Comparison of ENCODE assay signal across 7 mouse cellular contexts in the genomic region with DNA sequence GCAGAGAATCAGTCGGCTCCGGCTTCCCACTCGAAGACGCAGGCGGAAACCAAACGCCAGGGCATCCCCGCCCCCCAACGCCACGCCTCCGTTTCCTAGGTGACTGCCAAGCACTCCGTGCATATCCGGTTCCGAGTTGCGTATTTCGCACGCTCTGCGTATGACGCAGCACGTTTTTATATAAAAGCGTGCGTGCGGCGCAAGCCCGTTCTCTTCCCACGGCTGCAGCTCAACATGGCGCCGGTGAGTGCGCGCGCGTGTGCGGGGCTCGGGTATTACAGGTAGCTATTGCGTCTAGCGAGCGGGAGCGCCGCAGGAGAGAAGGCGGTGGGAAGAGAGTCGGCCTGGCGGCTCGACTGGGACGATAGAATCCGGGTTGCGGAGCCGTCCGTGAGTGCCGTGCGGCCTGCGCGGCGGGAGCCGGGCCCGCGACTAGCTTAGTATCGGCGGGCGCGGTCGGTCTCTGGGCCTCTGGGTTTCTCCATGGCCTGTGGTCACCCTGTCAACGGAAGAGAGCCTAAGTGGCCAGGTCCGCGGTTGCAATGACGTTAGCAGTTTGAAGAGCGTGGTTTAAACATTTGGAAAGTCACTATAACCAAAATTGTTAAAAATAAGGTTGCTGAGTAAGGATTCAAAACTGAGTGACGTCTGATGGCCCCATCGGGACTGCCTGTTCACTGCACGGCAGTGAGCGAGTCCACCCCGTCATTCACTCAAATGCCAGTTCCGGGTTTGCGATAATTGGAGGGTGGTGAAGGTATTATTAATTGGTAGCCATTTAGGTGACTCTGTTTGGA. TPM values are rescaled to one million over a fixed set of nuclear protein-coding genes. Genes with fewer than 3 reads are reported as not detected.
A peak's percentile ranks its signal among the peaks of the same experiment; 100 is the strongest.
DNase-seq lines count a peak whose midpoint lies in the region; ATAC-seq lines count a peak whose summit lies in the region.

Gene Rpl22l1, plus strand, starts transcription at position 136 of the 797 bp plus-strand sequence.

- H3K4me1 ChIP-seq in embryonic facial prominence, embryonic 11.5 days (ENCODE audit: control insufficient read depth, insufficient read depth, low read length): no peaks in the 10 kb centered on the region
- peaks cover 4% of the 10 kb centered on the region; the same call in 1 of the 2 replicates for H3K4me1 ChIP-seq in limb, embryonic 10.5 days
- H3K4me1 ChIP-seq in midbrain, embryonic 13.5 days (replicated peaks): peaks cover 15% of the 10 kb centered on the region

- peak within 1 kb of the TSS; percentile 60 for H3K27ac ChIP-seq in embryonic facial prominence, embryonic 11.5 days (replicated peaks; ENCODE audit: low read depth, low read length)
- peak within 1 kb of the TSS; percentile 94 for H3K27ac ChIP-seq in limb, embryonic 10.5 days
- H3K27ac ChIP-seq in midbrain, embryonic 13.5 days: peak within 1 kb of the TSS; percentile 79

- H3K27me3 ChIP-seq in embryonic facial prominence, embryonic 11.5 days (ENCODE audit: control insufficient read depth, insufficient read depth, low read length): no peaks in the 10 kb centered on the region
- H3K27me3 ChIP-seq in limb, embryonic 10.5 days (ENCODE audit: low read depth, poor library complexity, severe bottlenecking): no peaks in the 10 kb centered on the region
- H3K27me3 ChIP-seq in midbrain, embryonic 13.5 days: no peaks in the 10 kb centered on the region

- peak; percentile 100 for DNase-seq in adrenal gland, postnatal 14 days
- DNase-seq in embryonic facial prominence, embryonic 11.5 days (ENCODE audit: low spot score): peak; percentile 99
- peak; percentile 97 for DNase-seq in kidney, adult 11 months
- peak; percentile 99 for DNase-seq in limb, embryonic 10.5 days (ENCODE audit: low spot score)
- peak; percentile 98 for DNase-seq in spleen, adult 12 weeks (ENCODE audit: low spot score)

- peak within 1 kb of the TSS; percentile 66 for H3K4me2 ChIP-seq in embryonic facial prominence, embryonic 11.5 days (ENCODE audit: low read depth, low read length)
- H3K4me2 ChIP-seq in midbrain, embryonic 13.5 days (replicated peaks): peak within 1 kb of the TSS; percentile 75

- peak within 1 kb of the TSS; percentile 89 for H3K9ac ChIP-seq in embryonic facial prominence, embryonic 11.5 days (replicated peaks; ENCODE audit: low read length)
- peak within 1 kb of the TSS; percentile 92 for H3K9ac ChIP-seq in midbrain, embryonic 13.5 days (replicated peaks)

- H3K36me3 ChIP-seq in embryonic facial prominence, embryonic 11.5 days (replicated peaks; ENCODE audit: control insufficient read depth, insufficient read depth, low read depth, low read length): no peaks in the 10 kb centered on the region
- peaks cover 26% of the 10 kb centered on the region for H3K36me3 ChIP-seq in limb, embryonic 10.5 days
- peaks cover 20% of the 10 kb centered on the region for H3K36me3 ChIP-seq in midbrain, embryonic 13.5 days

- under 1% methylated on average over 72 of the region's 72 CpGs for WGBS in embryonic facial prominence, embryonic 11.5 days
- under 1% methylated on average over 72 of the region's 72 CpGs for WGBS in limb, embryonic 10.5 days
- under 1% methylated on average over 72 of the region's 72 CpGs for WGBS in midbrain, embryonic 13.5 days

- H3K4me3 ChIP-seq in embryonic facial prominence, embryonic 11.5 days (ENCODE audit: low read depth, low read length): peak within 1 kb of the TSS; percentile 85
- peak within 1 kb of the TSS; percentile 91 for H3K4me3 ChIP-seq in limb, embryonic 10.5 days
- H3K4me3 ChIP-seq in midbrain, embryonic 13.5 days (replicated peaks): peak within 1 kb of the TSS; percentile 79

- no peaks in the 10 kb centered on the region for H3K9me3 ChIP-seq in embryonic facial prominence, embryonic 11.5 days (replicated peaks; ENCODE audit: control insufficient read depth, low read length)
- H3K9me3 ChIP-seq in limb, embryonic 10.5 days (replicated peaks): no peaks in the 10 kb centered on the region
- H3K9me3 ChIP-seq in midbrain, embryonic 13.5 days: no peaks in the 10 kb centered on the region

- ATAC-seq in embryonic facial prominence, embryonic 11.5 days (replicated peaks; ENCODE audit: insufficient number of reproducible peaks, low FRiP score, low TSS enrichment, low read depth): peak; percentile 99
- peak; percentile 94 for ATAC-seq in granulocyte monocyte progenitor cell, adult 5-6 weeks (replicated peaks; ENCODE audit: poor library complexity, severe bottlenecking)
- peak; percentile 99 for ATAC-seq in midbrain, embryonic 13.5 days

RNA-seq across cellular contexts. Expression of gene Rpl22l1, which starts in this region (rescaled TPM):
- 186 and 218 TPM in 2 replicates for total RNA-seq in adrenal gland, postnatal 14 days (2021)
- 444 and 499 TPM in 2 replicates for polyA plus RNA-seq in embryonic facial prominence, embryonic 11.5 days (2014; fragmentation: Nextera tagmentation; extraction: Ambion mirVana)
- 1,229 and 1,599 TPM in 2 replicates for total RNA-seq in granulocyte monocyte progenitor cell, adult 5-6 weeks (2014; fragmentation: Nextera tagmentation)
- 165 and 196 TPM in 2 replicates for total RNA-seq in granulocyte monocyte progenitor cell, adult 5-6 weeks (2017)
- polyA plus RNA-seq in limb, embryonic 10.5 days (2016; fragmentation: Nextera tagmentation; extraction: Ambion mirVana): 297 and 351 TPM in 2 replicates
- 233 and 254 TPM in 2 replicates for polyA plus RNA-seq in midbrain, embryonic 13.5 days (2015; fragmentation: Nextera tagmentation; extraction: Ambion mirVana)

Comparison
In these comparisons a context has a peak if more than half of its experiments do, and no peak if none do; other contexts are left out.
1. Peak in every context shown above with its lines: DNase-seq, ATAC-seq, H3K4me3 ChIP-seq and H3K27ac ChIP-seq.